Mouse (Mus musculus): ENCODE data around the gene Rnf144a.

DNA sequence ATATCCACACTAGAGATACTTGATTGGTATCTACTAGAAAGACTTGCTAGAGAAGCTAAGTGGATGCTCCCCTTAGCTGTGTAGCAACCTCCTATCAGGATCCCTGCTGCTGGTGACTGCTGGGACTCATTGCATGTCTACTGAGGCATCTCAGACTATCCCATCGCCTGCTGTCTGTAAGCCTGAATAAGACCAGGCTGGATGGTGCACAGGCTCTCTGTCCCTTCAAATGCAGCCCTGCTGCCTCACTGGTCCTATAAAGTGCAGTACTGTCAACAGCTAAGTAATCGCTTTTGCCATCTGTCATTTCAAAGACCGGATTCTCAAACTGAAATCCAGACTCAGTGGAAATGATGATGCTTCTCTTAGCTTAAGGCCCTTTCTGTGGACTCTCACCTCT, 129.6 kb downstream of the Rnf144a start:
- TF ChIP-seq POLR2A (IDR thresholded peaks at IDR 0.05; ENCODE audit: control insufficient read depth, extremely low read depth, insufficient read depth, low read length, poor library complexity) = no peak
- TF ChIP-seq CTCF (IDR thresholded peaks at IDR 0.05; ENCODE audit: borderline replicate concordance, control insufficient read depth, extremely low read depth, insufficient read depth, low read length, poor library complexity) = no peak
